Mouse (Mus musculus): Measurements from ENCODE around the gene Rorb.

Rorb gene

DNA sequence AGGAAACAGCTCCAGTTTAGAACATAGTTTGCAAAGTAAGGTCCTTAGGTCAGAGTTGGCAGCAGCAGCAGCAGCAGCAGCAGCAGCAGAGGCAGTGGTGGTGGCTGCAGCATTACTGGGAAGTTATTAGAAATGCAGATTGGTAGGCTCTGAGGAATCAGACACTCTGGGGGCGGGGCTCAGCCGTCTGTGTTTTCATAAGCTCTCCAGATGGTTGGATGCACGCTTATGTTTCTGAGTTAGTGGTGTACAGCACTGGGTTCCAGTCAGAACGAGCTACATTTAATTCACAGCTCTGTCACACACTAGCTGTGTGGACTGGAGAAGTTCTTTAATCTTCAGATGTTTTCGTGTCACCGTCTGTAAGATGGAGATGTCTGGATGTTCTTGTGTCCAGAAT is 105.9 kb downstream of the Rorb start:
- no peak for DNase-seq (ENCODE audit: low spot score)

DNA sequence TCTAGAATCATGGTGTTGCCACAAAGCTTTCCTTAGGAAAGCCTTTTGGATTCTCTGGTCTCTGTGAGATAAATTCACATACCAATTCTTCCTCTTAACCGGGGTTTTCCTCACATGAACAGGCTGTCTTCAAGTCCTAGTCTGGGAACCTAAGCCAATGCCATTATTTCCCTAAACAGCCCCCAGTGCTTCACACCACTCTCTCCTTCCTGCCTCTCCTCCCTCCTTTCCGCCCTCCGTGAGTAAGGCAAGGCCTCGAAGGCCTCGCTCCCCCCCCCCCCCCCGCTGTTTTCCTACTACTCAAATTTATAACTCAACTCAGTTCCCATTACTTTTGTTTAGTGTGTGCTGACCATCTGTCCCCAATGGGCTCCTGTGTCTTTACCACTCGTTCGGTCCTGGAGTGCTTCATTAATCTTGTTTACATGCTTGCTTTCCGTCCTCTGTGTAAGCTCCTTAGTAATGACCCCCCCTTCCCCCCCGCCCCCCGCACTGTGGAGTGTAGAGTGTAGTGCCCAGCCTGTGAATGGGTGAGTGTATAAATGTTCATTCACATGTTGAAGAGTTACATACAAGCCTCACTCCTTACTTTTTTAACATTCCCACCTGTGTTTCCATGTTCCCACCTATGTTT is 106.9 kb downstream of the Rorb start:
- DNase-seq (ENCODE audit: low spot score) = no peak

DNA sequence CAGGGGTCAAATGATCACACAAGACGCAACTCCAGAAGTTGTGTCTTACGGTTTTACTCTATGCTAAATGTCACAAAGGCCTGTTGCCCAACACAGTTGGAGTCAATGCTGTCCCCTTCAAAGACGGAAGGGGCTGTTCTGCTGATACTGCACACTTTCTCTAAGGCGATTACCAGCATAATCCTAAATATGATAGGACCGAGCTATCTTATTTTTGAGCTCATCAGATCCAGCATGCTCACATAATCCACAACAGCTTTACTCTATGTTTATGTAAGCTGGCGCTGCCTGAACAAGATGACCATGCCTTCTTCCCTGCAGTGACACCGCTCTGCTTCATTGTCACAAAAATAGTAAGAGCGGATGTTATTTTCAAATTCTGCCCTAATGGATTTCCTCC is 112.0 kb downstream of the Rorb start:
- no peak for DNase-seq (ENCODE audit: low spot score)

DNA sequence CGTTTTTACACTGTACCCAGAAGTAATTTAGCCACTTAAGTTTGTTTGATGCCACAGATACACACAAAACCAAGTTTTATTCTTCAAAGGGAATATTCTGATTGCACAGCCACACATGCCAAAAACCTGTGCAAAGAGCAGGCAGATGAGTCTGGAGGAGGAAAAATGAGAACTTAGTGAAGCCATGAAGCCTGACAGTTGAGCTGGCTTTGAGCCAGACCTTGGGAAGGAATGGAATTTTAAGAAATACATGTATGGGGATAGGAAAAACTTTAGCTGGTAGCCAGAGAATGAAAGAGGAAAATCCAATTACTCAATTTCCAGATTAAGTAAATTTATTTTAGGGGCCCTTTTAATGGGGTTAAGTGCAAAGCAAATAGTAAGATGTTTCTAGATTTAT is 113.3 kb downstream of the Rorb start:
- DNase-seq (ENCODE audit: low spot score) = no peak

DNA sequence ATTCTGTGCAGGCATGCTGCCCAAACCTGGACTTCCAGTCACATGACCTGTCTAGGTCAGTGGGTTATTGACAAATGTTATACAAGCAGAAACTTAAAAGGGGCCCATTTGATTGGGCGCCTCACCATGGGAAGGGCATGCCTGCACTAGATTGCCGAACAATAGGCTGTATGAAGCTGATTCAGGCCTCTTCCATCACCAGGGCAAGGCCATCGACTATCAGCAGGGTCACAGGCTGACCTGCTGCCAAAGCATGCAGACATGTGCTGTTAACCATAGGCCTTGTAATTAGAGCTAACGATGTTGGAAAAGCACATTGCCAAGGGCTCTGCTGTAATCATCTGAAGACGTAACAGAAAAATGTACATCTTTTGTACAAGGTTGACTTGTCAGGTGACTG is 131.0 kb downstream of the Rorb start:
- DNase-seq (ENCODE audit: low spot score) = no peak

DNA sequence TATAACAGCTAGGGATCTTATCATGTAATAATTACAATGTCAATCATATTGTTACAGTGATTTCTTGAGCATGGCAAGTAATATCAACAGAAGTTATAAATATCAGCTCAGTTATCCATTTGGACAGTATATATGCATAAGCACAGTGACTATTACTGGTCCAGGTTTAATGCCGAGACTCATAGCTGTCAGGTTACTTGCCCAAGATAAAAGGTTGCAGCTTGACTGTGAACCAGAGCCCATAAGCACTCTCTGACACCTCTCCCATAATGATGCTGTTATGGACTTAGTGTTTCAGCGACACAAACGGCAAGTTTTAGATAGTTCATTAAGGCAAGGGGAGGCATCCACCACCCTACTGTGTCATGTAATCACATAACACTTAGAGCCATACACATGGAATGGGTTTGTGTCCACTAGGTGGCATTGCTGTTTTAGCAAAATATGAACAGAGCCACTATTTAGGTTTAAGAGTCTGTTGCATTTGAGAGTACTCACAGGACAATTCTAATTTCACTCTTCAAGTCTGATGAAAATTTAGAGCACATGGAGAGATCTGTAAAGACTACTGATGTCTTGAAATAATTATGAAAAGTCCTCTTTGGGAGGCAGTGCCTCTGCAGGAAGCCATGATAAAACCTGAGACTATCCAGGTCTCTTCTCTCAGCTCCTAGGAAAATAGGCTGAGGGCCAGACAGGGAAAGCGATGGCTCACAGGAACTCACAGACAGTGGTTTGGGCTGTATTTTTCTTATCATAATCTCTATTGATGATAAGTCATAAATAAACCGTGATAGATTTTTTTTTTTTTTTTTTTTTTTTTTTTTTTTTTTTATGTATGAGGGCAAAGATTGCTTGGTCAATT is 136.0 kb downstream of the Rorb start:
- DNase-seq (ENCODE audit: low spot score) = no peak

DNA sequence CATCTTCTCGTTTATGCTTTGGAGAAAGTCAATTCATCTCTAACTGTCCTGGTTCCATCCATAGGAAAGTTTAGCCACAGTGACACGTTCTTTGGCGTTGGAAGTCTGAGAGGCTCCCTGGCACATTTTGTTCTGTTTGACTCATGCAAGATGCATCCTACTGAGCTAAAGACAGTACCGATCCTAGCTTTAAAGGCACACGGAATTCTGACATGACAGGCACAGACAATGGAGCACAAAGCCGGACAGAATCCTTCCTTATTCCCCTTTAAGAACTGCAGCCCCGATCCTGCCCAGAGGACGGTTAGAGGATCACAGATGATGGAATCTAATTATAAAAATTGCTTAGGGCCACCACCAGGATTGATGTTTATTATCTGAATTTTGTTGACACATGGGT is 141.6 kb downstream of the Rorb start:
- no peak for DNase-seq (ENCODE audit: low spot score)

DNA sequence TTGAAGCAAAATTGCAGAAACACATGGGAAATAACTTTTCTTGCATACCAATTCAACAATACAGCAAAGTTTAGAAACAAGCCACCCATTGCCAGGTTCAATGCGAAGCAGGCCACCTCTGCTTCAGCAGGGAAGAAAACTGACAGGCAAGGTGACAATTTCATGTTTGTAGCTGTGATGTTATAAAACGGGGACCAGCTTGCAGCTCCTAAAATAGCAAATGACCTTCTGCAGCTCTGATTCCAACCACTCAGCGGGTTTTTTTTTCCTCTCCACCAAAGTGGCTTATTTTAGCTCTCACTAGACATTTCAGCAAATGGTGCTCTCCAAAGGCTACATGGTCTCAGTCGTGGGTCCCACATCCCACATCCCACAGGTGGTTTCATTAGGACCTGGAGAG is 143.7 kb downstream of the Rorb start:
- no peak for DNase-seq (ENCODE audit: low spot score)

DNA sequence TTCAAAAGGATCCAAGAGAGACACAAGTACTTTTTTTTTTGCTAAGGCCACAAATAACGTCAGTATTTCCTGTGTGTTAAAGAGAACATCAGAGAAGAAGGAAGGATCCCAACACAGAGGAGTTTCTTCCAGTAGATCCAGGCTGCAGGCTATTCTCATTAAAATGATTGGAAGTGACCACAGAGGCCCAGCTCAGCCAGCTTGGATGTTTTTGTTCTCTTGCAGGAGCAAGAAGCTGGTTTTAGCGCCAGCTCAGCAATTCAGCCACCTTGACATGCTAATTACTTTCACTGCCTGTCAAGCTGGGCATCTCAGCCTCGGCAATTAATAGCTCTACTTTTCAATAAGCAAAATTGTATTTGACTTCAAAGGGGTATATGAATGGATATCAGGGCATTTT is 151.1 kb downstream of the Rorb start:
- no peak for DNase-seq (ENCODE audit: low spot score)

DNA sequence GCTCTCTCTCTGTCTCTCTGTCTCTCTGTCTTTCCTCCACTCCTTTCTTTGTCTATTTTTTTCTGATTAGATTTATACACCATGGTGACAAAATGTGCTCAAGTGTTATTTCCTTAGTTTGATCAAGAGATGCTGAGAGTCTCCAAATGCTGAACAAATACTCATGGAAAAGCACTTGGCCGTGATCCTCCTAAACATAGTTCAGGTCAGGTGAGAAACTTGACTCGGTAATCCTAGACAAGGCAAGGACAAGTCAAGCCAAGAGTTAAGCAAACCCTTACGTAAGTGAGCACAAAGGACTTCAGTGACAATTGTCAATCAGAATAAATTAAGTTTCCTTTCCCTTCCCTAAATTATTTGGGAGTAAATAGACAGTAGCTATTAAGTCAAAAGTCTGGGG is 158.2 kb downstream of the Rorb start:
- no peak for DNase-seq (ENCODE audit: low spot score)

DNA sequence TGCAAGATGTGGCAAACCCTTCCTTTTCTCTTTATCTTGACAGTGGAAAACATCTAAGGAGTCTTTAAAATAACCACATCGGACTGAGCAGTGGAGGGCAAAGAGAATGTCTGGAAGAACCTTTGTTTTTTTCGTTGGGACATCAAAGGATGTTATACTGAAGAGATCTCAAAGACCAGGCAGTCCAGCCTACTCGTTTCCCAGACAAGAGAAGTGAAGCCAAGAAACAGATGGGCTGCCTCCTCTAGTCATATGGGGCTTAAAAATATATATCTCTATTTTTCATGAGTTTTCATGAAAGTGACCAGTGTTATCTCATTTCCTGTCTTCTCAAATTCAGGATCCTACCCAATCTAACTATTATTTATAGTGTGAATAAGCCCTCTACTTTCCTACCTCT is 163.8 kb downstream of the Rorb start:
- no peak for DNase-seq (ENCODE audit: low spot score)

DNA sequence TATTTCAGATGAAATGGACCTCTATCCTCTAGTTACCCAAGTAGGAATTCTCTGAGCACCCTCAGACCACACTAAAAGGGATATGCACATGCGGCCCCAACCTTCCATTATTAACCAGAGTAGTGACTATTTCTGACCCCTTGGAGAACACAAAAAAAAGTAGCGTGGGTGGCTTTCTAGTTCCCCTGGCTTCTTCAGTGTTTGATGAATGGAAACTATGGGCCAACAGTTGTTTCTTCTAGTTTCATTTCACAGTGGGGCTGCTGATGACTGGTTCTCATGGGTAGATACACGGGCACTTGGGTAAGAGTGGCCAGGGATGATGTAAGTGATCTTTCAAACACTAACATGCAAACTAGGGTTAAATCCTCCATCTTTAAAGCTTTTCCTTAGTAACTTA is 165.7 kb downstream of the Rorb start:
- no peak for DNase-seq (ENCODE audit: low spot score)

DNA sequence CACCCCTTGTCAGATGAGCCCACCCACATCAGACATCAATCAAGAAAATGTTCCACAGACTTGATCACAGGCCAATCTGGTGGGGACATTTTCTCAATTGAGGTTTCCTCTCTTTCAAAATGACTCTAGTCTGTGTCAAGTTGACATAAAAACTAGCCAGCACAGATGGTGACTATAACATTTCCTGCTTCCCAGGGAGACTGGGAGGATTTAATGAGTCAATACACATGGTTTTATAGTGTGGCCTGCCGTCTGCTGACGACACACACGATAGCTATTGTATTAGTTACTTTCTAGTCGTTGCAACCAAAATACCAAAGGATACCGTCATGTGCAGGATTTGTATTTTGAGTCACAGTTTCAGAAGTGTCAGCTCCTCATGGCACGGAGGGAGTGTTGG is 169.6 kb downstream of the Rorb start:
- DNase-seq (ENCODE audit: low spot score) = no peak

DNA sequence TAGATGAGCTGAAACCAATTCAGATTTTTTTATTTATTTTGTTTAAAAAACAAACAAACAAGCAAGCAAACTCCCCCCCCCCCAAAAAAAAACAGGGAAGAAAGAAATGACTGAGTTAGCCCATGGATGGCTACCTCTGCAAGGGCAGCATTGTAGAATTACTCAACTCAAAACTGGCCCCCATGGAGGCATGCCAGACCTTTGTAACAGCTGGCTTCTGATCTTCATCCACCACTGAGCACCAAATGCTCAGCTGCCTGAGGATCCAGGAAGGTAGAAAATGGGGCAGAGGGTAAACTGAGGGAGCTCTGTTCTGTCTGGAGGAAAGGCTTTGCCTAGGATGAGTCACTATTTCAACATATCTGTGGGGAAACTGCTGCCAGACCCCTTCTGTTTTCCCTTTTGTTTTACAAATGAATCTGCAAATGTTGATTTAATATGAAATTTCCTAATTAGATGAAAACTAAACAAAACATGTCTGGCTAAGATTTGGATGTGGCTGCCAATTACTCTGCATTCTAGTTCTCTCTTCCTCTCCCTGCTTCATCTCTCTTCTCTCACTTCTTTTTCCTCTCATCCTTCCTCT is 199.1 kb downstream of the Rorb start:
- DNase-seq (ENCODE audit: low spot score) = no peak

DNA sequence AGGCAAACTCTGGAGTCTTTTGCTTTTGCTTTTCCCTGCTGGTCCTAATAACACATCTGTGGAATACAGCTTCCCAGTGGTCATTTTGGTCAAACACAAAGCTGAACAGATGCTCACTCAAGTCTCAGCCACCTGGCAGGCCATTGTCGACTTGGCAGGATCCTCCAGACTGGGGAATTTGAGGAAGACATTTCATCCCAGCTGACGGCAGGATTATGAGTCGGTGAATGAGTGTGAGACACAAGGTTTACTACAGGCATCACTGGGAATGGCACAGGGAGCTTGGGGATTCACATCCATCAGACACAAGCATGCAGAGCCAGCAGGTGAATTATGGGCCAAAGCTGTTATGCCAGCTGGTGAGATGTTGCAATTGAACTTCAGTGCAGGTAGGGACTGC is 201.4 kb downstream of the Rorb start:
- DNase-seq (ENCODE audit: low spot score) = no peak

DNA sequence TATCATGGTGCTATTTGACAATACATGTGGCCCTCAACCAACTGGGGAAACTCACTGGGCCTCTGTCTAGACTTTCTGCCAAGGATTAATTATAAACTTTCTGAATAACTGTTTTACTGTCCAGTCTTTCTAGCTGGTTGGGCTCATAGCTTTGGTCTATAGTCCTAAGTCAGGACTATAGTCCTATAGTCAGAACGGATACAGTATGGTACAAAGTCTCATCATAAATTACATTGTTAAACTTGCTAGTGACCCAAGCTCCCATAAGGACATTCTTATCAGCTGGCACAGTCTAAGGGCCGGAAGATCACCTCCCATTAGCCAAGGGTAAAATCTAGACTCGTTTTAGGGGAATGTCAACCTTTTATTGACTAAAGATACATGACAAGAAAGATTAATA is 205.5 kb downstream of the Rorb start:
- no peak for DNase-seq (ENCODE audit: low spot score)

DNA sequence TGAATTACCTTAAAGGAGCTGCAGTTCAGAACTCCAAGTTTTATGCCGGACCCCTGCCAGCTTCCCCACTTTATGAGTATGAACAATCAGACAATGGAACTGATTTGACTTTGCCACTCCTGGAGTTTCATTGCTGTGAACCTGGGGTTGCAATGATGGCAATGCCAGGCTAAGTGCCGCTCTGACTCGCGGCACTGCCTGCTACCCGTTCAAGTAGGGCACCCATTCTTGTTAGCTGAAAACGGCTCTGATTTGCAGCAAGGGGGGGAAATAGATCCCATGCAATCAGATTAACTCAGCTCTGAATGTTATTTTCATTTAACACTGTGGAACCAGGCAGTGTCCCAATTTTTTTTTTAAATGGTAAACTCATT is 208.3 kb downstream of the Rorb start:
- DNase-seq (ENCODE audit: low spot score) = no peak

DNA sequence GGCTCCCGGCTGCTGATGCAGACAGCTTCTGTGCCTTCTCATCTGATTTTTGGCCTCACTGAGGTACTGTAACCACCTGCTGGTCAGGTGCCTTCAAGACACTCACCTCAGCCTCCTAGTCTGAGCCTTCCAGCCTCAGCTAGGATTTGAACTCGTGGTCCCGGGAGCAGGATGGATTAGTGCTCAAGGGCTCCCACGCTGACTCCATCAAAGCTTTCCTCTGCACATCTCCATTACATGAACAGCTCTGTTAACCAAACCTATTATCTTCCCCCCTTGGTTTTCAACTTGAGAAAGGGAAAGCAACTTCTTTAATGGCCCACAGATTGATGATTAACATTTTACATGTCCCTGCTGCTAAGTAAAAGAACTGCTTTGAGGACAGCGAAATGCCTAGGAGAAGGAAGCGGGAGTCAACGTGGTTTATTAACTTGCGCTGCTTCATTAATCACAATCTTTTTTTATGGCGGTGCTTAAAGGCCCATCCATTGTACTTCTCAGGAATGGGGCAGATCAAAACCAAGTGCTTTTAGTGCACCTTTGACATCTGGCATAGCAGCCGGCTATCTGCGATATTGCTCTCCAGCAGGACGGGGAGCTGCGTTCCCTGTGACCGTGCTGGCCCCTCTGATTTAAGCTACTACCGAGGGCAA is 208.8 kb downstream of the Rorb start:
- no peak for DNase-seq (ENCODE audit: low spot score)

DNA sequence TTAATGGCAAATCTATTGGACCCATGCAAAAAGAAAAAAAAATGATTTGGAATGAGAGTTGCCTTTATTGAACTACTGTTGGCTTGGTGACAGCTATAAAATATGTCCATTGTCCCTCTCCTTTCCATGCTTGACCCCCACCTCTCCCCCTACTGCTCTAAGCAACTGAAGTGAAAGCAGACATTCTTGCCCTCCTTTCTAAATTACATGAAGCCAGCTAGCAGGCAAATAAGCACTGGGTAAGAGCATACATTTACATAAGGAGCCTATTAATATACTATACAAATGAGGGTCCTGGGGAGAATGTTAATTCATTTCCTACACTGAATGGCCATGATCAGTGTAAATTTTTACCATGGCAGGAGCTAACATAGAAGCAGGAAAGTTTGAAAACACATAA is 212.8 kb downstream of the Rorb start:
- DNase-seq (ENCODE audit: low spot score) = no peak

DNA sequence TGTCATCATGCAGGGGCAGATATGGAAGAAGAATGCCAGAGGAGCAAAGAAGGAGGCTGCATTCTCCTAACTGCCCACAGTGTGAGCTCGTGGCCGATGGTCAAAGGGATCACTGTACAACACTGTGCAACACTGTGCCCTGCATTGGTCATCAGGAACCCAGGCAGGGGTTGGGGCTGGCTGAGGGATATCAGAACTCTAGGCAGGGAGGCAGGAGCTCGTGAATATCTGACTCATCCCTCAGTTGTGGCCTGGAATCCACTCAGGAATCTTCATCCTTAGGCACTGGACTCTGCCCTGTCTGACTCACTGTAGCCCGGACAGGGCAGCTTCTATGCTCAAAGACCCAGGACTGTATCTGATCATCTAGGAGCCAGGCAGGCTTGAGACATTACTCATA is 220.8 kb downstream of the Rorb start:
- no peak for DNase-seq (ENCODE audit: low spot score)

DNA sequence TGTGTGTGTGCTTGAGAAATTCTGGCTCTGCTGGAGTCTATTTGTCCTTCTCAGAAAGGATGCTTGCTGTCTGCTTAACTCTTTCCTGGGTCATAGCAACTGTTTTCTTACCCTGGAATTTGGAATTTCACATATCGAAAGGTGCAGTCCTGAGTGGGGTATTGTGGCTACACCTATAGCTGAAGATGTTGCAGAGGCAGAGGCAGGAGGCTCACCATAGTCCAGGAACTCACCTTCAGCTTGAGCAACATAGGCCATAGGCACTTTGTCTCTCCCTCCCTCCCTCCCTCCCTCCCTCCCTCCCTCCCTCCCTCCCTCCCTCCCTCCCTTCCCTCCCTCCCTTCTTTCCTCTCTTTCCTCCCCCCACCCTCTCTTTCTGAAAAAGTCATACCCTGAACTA is 221.4 kb downstream of the Rorb start:
- no peak for DNase-seq (ENCODE audit: low spot score)

DNA sequence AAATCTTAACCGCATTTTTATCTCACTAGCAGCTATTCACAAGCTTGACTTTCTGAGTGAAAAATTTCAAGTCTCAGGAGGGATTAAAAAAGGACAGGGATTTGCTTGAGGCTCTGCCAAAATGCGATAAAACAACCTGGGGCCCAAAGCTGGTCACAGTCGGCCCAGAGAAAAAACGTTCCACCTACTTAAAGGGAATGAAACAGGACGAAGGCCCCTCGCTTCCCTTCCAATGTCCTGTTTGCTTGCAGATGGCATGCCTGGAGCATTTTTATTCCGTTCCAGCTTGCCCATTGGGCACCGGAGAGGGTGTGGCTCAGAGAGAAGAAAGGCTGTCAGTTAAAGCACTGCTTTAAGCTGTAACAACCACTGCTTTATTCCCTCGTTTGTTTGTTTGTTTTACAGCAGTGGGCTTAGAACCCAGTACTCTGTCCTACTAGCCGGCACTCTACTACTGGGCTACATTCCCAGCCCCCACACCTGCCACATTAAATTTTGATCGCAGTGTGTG is 221.8 kb downstream of the Rorb start:
- no peak for DNase-seq (ENCODE audit: low spot score)
